Mouse (Mus musculus): ENCODE results near the gene Mif4gd.

The Mif4gd gene

GRCm38 (mm10) chr11:115613138-115613945 lies 573 bp upstream of the Mif4gd start:
- DNase-seq (ENCODE audit: low read depth, low spot score): no peak

GRCm38 (mm10) chr11:115612059-115612409 lies 735 bp downstream of the Mif4gd start:
- DNase-seq (ENCODE audit: low read depth, low spot score): peak; percentile 43

- DNase-seq (ENCODE audit: low read depth, low spot score): no peak
Measured at GRCm38 (mm10) chr11:115611173-115611572, 1.6 kb downstream of the Mif4gd start.

GRCm38 (mm10) chr11:115609576-115609975 lies 3.2 kb downstream of the Mif4gd start:
- DNase-seq (ENCODE audit: low read depth, low spot score): no peak

- peak; percentile 40 for DNase-seq (ENCODE audit: low read depth, low spot score)
Measured at GRCm38 (mm10) chr11:115608421-115609399, 4.1 kb downstream of the Mif4gd start.

GRCm38 (mm10) chr11:115606733-115607132 lies 6.0 kb downstream of the Mif4gd start:
- DNase-seq (ENCODE audit: low read depth, low spot score): no peak

- peak; percentile 38 for DNase-seq (ENCODE audit: low read depth, low spot score)
Measured at GRCm38 (mm10) chr11:115604304-115604696, 8.5 kb downstream of the Mif4gd start.

- peak; percentile 94 for DNase-seq (ENCODE audit: low read depth, low spot score)
Measured at GRCm38 (mm10) chr11:115603476-115604303, 9.1 kb downstream of the Mif4gd start, which contains the start of the genes Mrps7 and Gga3. TSS of gene Mrps7 (plus strand) at chr11:115603925. TSS of gene Gga3 (minus strand) at chr11:115604051.

- no peak for DNase-seq (ENCODE audit: low read depth, low spot score)
Measured at GRCm38 (mm10) chr11:115603128-115603475, 9.7 kb downstream of the Mif4gd start.

GRCm38 (mm10) chr11:115601174-115601573 lies 11.6 kb downstream of the Mif4gd start:
- no peak for DNase-seq (ENCODE audit: low read depth, low spot score)

GRCm38 (mm10) chr11:115600743-115601142 lies 12.0 kb downstream of the Mif4gd start:
- DNase-seq (ENCODE audit: low read depth, low spot score): no peak

- DNase-seq (ENCODE audit: low read depth, low spot score): no peak
Measured at GRCm38 (mm10) chr11:115599722-115600121, 13.0 kb downstream of the Mif4gd start.

- no peak for DNase-seq (ENCODE audit: low read depth, low spot score)
Measured at GRCm38 (mm10) chr11:115598309-115598708, 14.5 kb downstream of the Mif4gd start.

- peak; percentile 64 for DNase-seq (ENCODE audit: low read depth, low spot score)
Measured at GRCm38 (mm10) chr11:115595209-115595608, 17.6 kb downstream of the Mif4gd start.

- DNase-seq (ENCODE audit: low read depth, low spot score): peak; percentile 53
Measured at GRCm38 (mm10) chr11:115590526-115591075, 22.2 kb downstream of the Mif4gd start.

- no peak for DNase-seq (ENCODE audit: low read depth, low spot score)
Measured at GRCm38 (mm10) chr11:115587984-115588383, 24.8 kb downstream of the Mif4gd start.

GRCm38 (mm10) chr11:115586403-115586802 lies 26.4 kb downstream of the Mif4gd start:
- DNase-seq (ENCODE audit: low read depth, low spot score): no peak

- no peak for DNase-seq (ENCODE audit: low read depth, low spot score)
Measured at GRCm38 (mm10) chr11:115585573-115586100, 27.1 kb downstream of the Mif4gd start.

- no peak for DNase-seq (ENCODE audit: low read depth, low spot score)
Measured at GRCm38 (mm10) chr11:115584376-115585073, 28.2 kb downstream of the Mif4gd start.

GRCm38 (mm10) chr11:115582913-115583606 lies 29.7 kb downstream of the Mif4gd start:
- DNase-seq (ENCODE audit: low read depth, low spot score): no peak

All from ZHBTc4 (cell line).